Mouse (Mus musculus) lung, adult 2 months (tissue): Measurements from ENCODE around the gene Phldb2.

Experiments
- CTCF ChIP-seq: fragments of 200-500 bp; IDR thresholded peaks from 2 replicates; pipeline ENCODE4 v1.5.1; 2011; ENCODE audit warnings: mild to moderate bottlenecking, low read length, control low read depth; ENCODE audit not compliant: insufficient read depth
- POLR2A ChIP-seq: fragments of 200-500 bp; IDR thresholded peaks from 2 replicates; pipeline ENCODE4 v1.6.1; 2011; ENCODE audit warnings: low read depth, mild to moderate bottlenecking, control low read depth, low read length, borderline replicate concordance; ENCODE audit errors: extremely low read depth

- TF ChIP-seq CTCF (no peak), POLR2A (no peak)
Measured at GRCm38 (mm10) chr16:46001550-46002166, 48.3 kb upstream of the Phldb2 start.
